Mouse (Mus musculus) right cerebral cortex, postnatal 4 days (tissue): Measurements from ENCODE around the gene Ankrd34a.
A peak's percentile ranks its signal among the peaks of the same experiment; 100 is the strongest.
"Not testable (repeated sequence)": the region's sequence is repeated elsewhere in the genome, so short reads cannot be mapped to it uniquely, and the experiment has no call there.

Experiments
- DNase-seq: peaks from one replicate; pipeline ENCODE4 v3.0.0-alpha.2; 2022

The Ankrd34a gene

DNA sequence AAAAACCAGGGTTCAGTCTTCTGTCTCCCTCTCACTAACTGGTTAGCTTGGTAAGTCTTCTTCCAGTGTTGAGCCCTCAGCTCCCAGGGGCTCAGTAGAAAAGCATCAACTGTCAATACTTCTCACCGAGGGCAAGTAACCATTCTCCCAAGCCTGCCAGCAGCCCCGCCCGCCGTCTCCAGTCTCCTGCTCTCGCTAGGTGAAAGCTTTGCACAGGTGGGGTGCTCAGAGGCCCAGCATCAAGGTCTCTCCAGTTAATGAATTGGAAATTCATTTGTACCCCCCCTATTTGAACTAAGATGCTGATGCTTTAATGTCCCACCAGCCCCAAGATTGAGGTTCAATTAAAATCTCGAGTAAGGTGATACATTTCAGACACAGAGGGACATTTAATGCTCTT lies 15.3 kb upstream of the Ankrd34a start:
- no peak for DNase-seq

DNA sequence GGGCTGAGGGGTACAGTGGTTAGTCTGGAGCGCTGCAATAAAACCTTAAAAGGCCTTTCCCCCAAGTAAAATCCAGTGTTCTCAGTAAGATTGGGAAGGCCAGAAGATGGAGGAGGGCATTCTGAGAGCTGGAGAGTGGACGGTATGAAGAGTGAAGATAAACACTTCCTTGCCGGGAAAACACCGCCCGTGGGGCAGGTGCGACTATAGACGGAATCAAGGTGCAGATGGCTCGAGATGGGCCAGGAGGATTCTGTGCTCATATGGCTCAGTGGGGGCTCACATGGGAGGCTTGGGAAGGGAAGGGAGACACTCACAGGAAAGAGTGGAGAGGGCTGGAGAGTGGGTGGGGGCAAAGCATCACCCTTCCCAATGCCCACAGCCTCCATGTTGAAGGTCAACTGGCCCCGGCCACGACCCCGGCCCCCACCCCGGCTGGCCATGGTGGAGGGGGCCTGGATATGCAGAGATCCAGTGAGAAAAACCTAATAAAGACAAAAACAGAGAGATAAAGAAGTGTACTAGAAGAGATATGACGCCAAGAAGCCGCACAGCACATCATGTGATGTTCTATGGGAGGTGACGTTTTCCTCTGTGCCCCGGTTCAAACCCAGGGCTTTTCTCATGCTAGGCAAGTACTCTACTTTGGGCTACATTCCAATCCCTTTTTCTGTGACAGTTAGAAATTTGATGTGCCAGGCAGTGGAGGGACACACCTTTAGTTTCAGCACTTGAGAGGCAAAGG lies 14.5 kb upstream of the Ankrd34a start:
- DNase-seq: no peak

DNA sequence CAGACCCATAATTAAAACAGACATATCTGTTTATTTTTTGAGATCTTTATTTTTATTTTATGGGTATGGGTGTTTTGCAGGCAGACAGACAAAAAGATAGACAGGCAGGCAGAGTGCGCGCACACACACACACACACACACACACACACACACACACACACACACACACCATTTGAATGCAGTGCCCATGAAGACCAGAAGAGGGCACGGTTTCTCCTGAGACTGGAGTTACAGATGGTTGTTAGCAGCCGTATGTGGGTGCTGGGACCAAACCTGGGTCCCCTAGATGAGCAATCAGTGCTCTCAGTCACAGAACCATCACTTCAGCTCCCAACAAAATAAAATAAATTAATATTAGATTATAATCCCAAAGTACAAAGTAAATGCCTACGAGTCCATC lies 13.1 kb upstream of the Ankrd34a start:
- DNase-seq: no peak

DNA sequence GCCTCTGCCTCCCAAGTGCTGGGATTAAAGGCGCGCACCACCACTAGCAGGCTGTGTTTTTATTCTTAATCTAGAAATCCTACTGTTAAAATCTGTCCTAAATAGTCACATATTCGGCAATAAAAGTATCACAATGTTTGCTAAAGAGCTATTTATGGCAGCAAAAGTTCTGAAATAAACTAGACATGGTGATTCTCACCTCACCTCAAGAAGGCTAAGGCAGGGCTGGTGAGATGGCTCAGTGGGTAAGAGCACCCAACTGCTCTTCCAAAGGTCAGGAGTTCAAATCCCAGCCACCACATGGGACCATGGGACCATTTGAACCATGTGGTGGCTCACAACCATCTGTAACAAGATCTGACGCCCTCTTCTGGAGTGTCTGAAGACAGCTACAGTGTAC lies 5.8 kb upstream of the Ankrd34a start:
- no peak for DNase-seq

DNA sequence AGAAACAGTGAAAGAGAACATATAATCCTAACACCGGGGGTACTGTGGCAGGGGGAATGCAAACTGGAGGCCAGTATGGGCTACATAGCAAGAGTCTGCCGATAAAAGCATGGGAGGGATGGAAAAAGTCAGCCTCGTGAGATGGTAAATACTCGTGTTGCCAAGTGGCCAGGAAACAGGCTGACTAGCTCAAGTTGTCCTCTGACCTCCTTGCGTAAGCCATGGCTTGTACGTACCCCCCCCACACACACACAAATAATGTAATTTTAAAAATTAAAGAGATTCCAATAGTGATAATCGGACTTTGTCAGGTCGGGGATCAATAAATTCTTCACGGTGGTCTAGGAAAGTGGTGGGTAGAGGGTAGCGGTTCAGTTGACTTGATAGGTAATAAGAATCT lies 3.1 kb upstream of the Ankrd34a start:
- DNase-seq: no peak

DNA sequence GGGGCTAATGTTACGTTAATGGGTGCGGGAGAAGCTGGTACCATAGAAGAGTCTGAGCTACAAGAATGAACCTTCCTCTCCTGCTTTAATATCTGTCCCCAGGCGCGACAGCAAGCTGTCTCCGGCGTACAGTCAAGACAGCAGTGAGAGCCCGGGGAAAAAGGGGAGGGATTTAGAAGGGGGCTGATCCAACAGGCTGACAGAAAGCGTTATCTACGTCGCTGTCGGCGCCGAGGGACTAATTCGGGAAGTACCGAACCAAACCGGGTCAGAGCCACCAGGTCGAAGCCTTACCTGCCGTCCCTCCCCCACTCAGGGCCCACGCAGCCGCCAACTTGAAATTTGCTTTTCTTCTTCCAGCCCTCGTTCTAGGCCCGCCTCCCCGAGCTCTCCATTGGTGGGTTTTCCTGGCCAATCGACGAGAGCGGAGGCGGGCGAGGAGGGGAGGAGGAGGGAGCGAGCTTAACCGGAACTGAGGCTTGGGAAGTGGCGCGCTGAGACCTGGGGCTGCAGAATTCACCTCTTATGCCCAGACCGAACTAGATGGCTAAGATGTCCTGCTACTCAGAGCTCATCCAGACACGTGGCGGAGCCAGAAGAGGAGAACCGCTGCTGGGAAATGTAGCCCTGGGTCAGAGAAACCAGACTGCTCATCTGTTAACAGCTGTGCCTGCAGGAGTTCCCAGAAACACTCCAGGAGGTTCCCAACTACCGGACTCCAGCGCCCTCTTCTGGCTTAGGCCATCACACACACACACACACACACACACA lies 2.5 kb upstream of the Ankrd34a start, which contains the start of gene Polr3gl:
Polr3gl (minus strand) TSS at position 392 of the 771 bp plus-strand sequence.
- DNase-seq: peak; percentile 91

DNA sequence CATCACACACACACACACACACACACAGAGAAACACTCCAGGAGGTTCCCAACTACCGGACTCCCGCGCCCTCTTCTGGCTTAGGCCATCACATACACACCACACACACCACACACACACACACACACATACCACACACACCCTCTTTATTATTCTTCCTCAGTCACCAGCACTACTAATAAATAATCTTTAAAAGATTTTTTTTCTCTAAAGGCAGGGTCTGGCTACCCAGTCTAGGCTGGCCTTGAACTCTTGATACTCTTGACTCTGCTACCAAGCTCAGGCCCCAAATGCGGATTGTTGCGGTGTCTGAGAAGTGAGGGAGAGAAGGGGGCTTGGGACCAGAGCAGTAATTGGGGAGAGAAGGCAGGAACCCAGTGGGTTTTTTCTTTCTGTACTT lies 1.6 kb upstream of the Ankrd34a start:
- no peak for DNase-seq

DNA sequence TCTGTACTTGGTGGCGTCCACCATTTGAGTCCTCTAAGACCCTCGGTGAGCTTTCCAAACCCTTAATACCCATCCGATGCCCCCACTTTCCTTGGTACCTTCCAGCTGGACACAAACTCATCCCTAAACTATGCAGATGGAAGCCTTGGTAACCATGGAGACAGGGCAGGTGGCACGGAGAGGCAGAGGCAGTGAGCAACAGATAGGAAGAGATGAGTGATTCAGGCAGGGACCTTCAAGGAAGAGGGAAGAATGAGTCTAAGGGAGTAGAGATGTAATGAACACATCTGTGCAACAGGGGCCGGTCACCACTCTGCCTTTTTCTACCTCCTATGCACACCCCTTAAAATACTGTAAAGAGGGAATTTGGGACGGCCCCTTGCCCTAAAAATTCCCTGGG lies 775 bp upstream of the Ankrd34a start:
- DNase-seq: no peak

DNA sequence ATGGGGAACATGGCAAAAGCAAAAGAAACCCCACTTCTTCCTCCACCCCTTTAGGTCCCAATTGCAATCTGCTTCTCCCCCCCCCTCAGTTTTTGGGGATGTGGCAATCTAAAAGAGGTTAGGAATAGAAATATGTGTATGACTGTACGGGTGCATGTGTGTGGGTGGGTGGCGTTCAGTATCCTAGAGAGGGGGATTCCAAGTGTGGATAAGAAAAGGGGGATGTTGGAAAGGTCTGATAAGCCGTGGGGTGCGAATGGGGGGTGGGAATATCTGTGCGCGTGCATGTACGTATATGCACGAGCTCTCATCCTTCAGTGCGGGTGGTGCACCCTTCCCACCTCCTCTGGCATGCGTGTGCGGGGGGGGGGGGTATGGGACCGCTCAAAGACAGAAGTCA lies 419 bp downstream of the Ankrd34a start:
- peak; percentile 45 for DNase-seq

DNA sequence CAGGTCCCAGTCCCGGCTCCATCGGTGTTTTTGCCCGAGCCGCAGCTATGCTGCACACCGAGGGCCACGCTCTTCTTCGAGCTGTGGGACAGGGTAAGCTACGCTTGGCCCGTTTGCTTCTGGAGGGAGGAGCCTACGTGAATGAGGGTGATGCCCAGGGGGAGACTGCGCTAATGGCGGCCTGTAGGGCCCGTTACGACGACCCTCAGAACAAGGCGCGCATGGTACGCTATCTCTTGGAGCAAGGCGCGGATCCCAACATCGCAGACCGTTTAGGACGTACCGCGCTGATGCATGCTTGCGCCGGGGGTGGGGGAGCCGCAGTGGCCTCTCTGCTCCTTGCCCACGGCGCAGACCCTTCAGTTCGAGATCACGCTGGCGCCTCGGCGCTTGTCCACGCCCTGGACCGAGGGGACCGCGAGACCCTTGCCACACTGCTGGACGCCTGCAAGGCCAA lies 1.0 kb downstream of the Ankrd34a start:
- DNase-seq: peak; percentile 52

DNA sequence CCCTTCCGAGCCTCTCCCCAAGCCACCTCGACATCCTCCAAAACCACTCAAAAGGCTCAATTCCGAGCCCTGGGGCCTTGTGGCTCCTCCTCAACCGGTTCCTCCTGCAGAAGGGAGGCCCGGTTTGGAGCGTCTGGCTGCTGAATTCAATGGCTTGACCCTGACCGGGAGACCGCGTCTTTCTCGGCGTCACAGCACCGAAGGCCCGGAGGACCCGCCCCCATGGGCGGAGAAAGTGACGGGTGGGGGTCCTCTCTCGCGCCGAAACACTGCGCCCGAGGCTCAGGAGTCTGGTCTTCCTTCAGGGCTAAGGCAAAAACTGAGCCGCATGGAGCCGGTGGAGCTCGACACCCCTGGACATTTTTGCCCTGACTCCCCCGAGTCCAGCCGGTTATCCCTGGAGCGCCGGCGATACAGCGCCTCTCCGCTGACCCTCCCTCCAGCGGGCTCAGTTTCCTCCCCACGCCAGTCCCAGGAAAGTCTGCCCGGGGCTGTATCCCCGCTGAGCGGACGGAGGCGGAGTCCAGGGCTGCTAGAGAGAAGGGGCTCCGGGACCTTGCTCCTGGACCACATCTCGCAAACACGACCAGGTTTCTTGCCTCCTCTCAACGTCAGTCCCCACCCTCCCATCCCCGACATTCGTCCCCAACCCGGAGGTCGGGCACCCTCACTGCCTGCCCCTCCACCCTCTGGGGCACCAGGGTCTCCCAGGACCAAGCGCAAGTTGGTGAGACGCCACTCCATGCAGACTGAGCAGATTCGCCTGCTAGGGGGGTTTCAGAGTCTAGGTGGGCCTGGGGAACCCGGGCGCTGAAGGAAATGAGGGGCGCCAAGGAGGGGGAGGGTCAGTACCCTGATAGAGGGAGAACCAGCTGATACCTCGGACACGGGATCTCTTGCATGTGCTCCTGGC lies 2.0 kb downstream of the Ankrd34a start:
- DNase-seq: peak; percentile 63

DNA sequence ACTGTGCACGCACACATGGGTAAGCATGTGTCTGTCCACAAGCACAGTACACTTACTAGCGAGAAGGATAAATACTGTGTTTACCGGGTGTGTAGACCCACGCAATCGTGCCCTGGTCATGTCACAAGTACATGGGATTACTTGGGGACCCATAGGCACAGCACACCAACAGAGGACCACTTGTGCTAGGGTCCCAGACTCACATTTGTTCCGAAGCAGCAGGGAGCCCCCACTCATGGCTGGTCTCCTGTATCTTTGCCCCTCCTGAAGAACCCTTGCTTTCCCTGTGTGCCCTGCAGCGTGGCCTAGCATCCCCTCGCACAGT lies 2.6 kb downstream of the Ankrd34a start:
- no peak for DNase-seq

DNA sequence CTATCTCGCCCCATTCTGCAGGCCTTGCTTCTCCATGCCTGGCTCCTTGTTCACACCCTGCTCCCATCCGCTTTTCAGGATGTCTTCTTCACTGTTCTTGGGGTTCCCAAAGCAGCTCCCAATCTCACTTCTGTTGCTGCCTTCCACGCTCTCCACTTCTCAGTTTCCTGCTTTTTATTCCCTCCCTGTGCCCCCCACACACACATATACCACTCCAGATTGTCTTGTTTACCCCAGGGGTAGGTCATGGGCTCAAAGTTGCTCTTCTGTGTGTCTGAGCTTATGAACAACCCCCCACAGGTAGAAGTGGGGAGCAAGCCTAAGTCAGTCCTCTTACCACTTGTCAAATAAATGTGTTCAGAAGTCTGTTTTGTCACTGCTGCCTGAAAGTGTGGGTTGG lies 3.0 kb downstream of the Ankrd34a start:
- DNase-seq: no peak

DNA sequence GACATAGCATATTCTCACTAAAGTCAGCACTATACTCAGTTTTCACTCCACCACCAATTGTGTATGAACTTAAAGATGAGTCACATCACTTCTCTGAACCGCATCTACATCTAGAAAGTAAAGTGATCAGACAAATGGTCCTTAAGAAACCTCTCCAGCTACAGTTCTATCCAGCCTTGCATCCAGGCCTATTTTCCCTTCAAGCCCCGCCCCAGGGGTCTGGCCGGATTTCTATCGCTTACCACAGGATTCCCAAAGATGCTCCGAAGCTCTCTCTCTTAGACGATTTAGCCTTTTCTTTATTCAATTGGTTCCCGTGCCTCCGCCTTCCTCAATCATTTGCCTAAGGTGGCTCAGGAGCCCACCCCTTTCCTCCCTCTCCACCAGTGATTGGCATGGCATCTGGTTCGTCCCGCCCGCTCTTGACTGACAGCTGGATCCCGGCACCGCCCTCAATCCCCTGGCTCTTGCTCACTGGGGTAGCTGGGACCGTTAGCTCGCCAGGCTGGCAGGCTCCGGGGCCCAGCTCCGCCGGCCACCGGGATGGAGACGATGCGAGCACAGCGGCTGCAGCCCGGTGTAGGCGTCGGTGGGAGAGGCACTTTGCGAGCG lies 4.3 kb downstream of the Ankrd34a start, which contains the start of gene Lix1l:
Lix1l (plus strand) TSS at position 511 of the 612 bp plus-strand sequence.
- peak; percentile 86 for DNase-seq

DNA sequence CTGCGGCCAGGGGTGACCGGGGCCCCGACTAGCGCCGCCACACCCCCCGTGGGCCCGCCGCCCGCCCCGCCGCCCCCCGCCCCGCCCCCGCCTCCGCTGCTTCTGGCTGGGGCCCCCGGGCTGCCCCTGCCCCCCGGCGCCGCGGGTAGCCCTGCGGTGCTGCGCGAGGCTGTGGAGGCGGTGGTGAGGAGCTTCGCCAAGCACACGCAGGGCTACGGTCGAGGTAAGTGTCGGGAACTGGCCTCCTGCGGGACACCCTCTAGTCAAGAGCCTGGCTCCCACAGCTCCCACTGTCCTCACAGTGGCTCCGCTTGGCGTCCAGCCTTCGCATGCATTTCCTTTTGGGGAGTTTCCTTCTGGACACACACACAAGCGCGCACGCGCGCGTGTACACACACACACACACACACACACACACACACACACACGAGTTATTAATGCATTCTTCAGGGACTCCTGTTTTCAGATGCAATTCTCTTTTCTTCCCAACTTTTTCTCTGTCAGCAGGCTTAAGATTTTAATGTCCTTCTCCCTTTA lies 4.9 kb downstream of the Ankrd34a start:
- DNase-seq: peak; percentile 67

DNA sequence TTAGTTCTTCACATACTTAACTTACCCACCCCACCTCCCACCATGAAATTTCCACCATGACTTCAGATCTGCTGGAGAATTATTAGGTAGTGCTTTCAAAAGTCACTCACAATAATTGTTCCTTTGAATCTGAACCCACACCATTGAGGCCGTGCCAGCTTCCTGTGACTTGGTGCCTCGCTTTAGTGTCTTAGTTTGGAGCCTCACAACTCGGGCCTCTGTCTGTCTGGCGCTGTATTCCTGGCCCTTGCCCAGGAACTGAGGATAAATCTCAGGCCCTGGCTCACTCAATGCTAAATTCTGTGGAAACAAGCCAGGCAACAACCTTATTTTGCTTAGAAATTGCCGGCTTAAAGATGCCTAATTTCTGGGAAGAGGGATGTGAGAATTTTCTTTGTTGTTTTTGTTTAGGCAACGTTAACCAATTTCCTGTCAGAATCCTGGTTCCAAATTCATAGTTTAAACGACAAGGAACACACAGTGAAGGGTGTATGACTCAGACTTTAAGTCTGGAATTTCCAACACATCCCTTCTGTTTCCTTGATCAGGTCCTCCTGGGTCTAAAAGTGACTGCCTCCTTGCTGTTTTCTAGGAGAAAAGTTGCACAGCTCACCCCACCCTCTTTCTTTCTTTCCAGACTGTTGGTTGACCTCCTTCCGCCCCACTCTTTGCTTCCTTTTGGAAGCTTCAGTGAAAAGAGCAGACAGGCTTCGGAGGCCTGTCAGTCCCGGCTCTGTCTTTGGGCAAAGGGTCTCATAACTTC lies 5.7 kb downstream of the Ankrd34a start:
- peak; percentile 35 for DNase-seq

DNA sequence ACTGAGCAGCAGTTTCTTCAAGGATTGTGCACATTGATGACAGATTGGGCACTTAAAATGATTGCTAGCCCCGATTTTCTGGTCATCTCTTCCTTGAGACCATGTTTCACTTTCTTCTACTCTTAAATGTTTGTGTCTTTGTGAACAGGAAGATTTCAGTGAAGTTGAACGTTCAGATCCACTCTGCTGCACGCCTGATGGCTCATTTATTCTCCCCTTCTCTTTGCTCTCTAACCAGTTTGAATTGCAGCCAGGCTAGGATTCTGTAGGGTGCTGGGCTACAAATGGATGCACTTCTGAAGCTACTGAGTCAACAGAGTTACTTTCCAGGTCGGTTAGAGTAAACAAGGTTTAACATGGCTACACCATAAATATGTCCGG lies 6.3 kb downstream of the Ankrd34a start:
- no peak for DNase-seq

DNA sequence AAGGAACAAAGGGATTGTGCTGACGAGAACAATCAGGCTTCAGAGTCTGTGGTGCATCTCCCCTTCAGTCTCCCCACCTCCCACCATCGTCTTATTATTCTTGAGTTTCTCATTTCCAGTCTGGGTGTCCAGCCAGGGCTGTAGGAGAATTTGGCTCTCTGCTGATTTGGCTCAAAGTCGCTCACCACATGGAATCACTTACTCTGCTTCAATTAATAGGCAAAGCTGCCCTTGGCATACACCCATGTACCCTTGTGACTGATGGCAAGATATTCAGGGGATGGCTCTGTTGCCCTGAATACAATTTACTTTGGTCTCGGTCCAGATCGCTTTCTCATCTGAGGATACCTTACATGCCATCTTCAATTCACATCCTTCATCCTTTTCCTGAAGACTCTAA lies 6.9 kb downstream of the Ankrd34a start:
- DNase-seq: peak; percentile 16

DNA sequence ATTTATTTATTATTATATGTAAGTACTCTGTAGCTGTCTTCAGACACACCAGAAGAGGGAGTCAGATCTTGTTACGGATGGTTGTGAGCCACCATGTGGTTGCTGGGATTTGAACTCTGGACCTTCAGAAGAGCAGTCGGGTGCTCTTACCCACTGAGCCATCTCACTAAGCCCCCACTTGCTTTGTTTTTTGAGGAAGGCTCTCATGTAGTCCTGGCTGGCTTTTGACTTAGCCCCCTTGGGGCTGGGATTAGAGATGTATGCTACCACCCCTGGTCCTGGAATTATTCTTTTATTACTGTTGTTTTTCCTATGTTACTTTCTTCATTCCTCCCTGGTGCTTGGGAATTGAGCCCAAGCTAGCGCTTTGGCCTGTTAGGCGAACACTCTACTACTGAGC lies 9.6 kb downstream of the Ankrd34a start:
- DNase-seq: not testable (repeated sequence)

DNA sequence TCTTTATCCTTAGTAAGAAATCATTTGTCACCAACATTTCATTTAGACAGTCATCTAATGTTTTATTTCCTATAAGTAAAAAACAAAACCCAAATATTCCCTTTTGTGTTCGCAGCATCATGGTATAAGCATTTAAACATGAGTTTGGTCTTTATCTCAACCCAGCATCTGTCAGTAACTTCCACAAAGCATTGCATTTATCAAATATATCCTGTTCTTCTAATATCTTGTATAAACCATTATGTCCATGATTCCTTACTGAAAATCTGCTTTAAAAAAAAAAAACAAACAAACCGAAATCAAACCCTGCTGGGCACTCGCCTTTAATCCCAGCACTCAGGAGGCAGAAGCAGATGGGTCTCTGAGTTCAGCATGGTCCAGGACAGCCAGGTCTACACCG lies 10.2 kb downstream of the Ankrd34a start:
- DNase-seq: no peak

DNA sequence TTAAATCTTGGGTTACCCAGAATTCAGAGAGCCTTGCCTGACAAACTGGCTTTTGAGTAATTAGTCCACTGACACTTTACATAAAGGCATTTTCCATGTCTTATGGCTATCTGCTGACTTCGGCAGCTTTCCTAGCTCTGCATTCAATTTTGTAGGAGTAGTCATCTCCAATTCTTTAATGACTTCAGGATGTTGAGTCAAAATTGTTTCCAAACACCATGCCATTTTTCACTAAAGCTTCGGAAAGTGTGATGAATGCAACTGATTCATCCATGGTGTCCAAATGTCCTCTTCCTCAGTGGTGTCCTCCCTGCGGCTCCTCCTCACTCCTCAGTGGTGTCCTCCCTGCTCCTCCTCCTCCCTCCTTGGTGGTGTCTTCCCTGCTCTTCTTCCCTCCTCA lies 21.5 kb downstream of the Ankrd34a start:
- DNase-seq: no peak

DNA sequence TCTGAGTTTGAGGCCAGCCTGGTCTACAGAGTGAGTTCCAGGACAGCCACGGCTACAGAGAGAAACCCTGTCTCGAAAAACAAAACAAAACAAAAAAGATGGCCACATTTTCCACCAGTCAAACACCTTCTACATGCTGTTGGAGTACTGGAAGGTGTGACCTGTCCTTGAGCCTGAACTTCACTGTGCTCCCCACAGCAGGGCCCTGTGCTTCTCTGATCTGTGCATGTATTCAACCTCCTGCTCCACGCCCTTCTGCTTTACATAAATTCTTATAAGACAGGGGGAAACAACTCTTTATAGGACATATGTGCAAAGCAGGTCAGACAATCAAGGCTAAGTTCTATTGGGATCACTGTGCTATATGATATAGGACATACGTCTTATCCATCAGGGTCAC lies 26.8 kb downstream of the Ankrd34a start:
- DNase-seq: no peak
